ENCODE assay signal across 17 mouse cellular contexts in genomic region chr19:56433581-56433980, GRCm38 (mm10). TPM values are rescaled to one million over a fixed set of nuclear protein-coding genes. Genes with fewer than 3 reads are reported as not detected.
"Had no signal": no experiment of that assay in that cellular context is flagged by ENCODE, and none has a peak within 500 bp of the region (broad histone marks: within the 10 kb centered on the region; RNA-seq: fewer than 3 reads in every experiment).

No protein-coding gene starts in this region.

- H3K4me2 ChIP-seq: neural tube, embryonic 13.5 days; neural tube, embryonic 15.5 days; stomach, embryonic 15.5 days had no signal

- H3K9ac ChIP-seq: neural tube, embryonic 13.5 days; neural tube, embryonic 15.5 days; stomach, embryonic 15.5 days had no signal

- H3K4me1 ChIP-seq: neural tube, embryonic 15.5 days had no signal

- DNase-seq: retina, postnatal 1 day; right cerebral cortex, adult 18-20 months; right cerebral cortex, postnatal 14 days; right cerebral cortex, postnatal 25 days; right cerebral cortex, postnatal 4 days; spleen, adult 18-20 months; thymus, adult 18-20 months; thymus, adult 2 months; thymus, postnatal 14 days; thymus, postnatal 25 days; thymus, postnatal 36 days; thymus, postnatal 4 days had no signal

- H3K36me3 ChIP-seq: neural tube, embryonic 13.5 days had no signal

- H3K27me3 ChIP-seq: neural tube, embryonic 13.5 days; neural tube, embryonic 15.5 days; stomach, embryonic 15.5 days had no signal

- H3K4me3 ChIP-seq: neural tube, embryonic 13.5 days; neural tube, embryonic 15.5 days; stomach, embryonic 15.5 days had no signal

- H3K27ac ChIP-seq: neural tube, embryonic 13.5 days; neural tube, embryonic 15.5 days; stomach, embryonic 15.5 days; stomach, postnatal 0 days had no signal

- H3K9me3 ChIP-seq: neural tube, embryonic 13.5 days; neural tube, embryonic 15.5 days; stomach, embryonic 15.5 days had no signal

RNA-seq across cellular contexts. Expression of gene Nrap, which starts 43.7 kb away (rescaled TPM):
- total RNA-seq: neutrophil, adult 5-6 weeks had no signal
